Mouse (Mus musculus): ENCODE measurements around the gene Smim24. TPM values are rescaled to one million over a fixed set of nuclear protein-coding genes. Genes with fewer than 3 reads are reported as not detected.

The Smim24 gene
- polyA plus RNA-seq, 1 experiment from 2014 or later: 3.1 TPM

DNA sequence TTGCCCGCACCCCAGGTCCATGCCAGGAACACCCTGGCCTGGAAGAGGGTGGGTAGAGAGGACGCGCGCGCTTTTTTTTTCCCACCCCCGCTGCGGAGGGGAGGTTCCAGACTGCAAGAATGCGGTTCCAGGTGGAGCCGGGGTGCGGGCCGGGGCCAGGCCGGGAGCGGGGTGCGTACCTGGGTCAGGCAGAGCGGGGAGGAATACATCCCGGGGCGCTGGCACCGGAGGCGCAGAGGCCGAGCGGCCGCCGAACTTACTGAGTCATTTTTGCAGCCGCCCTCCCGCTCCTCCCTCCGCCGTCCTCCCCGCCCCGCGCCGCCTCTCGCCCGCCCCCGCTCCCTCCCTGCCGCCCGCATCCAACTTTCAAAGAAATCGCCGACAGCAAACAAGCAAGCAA is 34.0 kb downstream of the Smim24 start:
- H3K4me1 ChIP-seq: peaks cover 45% of the 10 kb centered on the region
- peak overlapping the region; percentile 76 for H3K4me2 ChIP-seq
- ATAC-seq (ENCODE audit: insufficient number of reproducible peaks, insufficient read depth, low FRiP score, low TSS enrichment, low read depth): no peak
- peak overlapping the region; percentile 68 for H3K4me3 ChIP-seq
- peak overlapping the region; percentile 85 for H3K9ac ChIP-seq
- H3K27ac ChIP-seq: peak overlapping the region; percentile 22; the same call in 1 of the 2 replicates
- no peaks in the 10 kb centered on the region for H3K36me3 ChIP-seq
- H3K9me3 ChIP-seq: no peaks in the 10 kb centered on the region
- 2% methylated on average over 36 of the region's 38 CpGs for WGBS
- H3K27me3 ChIP-seq: peaks cover 34% of the 10 kb centered on the region

- no peaks in the 10 kb centered on the region for H3K9me3 ChIP-seq
- peaks cover 45% of the 10 kb centered on the region for H3K4me1 ChIP-seq
- peak overlapping the region; percentile 76 for H3K4me2 ChIP-seq
- H3K9ac ChIP-seq: peak overlapping the region; percentile 85; the same call in 1 of the 2 replicates
- peaks cover 34% of the 10 kb centered on the region for H3K27me3 ChIP-seq
- H3K27ac ChIP-seq: no peak overlapping the region
- 26% methylated on average over 3 of the region's 3 CpGs for WGBS
- no peaks in the 10 kb centered on the region for H3K36me3 ChIP-seq
- H3K4me3 ChIP-seq: peak overlapping the region; percentile 68
- no peak for ATAC-seq (ENCODE audit: insufficient number of reproducible peaks, insufficient read depth, low FRiP score, low TSS enrichment, low read depth)
These were observed 34.5 kb downstream of the Smim24 start for GRCm38 (mm10) chr10:81427327-81427726.

- WGBS: 76% methylated on average over 8 of the region's 8 CpGs
- no peak overlapping the region for H3K4me3 ChIP-seq
- no peak overlapping the region for H3K9ac ChIP-seq
- H3K36me3 ChIP-seq: no peaks in the 10 kb centered on the region
- H3K4me2 ChIP-seq: no peak overlapping the region
- H3K27me3 ChIP-seq: peaks cover 34% of the 10 kb centered on the region
- ATAC-seq (ENCODE audit: insufficient number of reproducible peaks, insufficient read depth, low FRiP score, low TSS enrichment, low read depth): no peak
- H3K4me1 ChIP-seq: peaks cover 50% of the 10 kb centered on the region
- H3K9me3 ChIP-seq: no peaks in the 10 kb centered on the region
- no peak overlapping the region for H3K27ac ChIP-seq
These were observed 35.1 kb downstream of the Smim24 start for GRCm38 (mm10) chr10:81427804-81428506.

GRCm38 (mm10) chr10:81428507-81428870 is 35.6 kb downstream of the Smim24 start:
- Histone ChIP-seq H3K9me3 (no peaks in the 10 kb centered on the region), H3K36me3 (no peaks in the 10 kb centered on the region), H3K9ac (no peak overlapping the region), H3K4me3 (no peak overlapping the region), H3K27me3 (peaks cover 34% of the 10 kb centered on the region), H3K4me1 (peaks cover 55% of the 10 kb centered on the region), H3K4me2 (no peak overlapping the region), H3K27ac (no peak overlapping the region)
- ATAC-seq (ENCODE audit: insufficient number of reproducible peaks, insufficient read depth, low FRiP score, low TSS enrichment, low read depth): no peak
- WGBS: 91% methylated on average over 7 of the region's 7 CpGs

GRCm38 (mm10) chr10:81429092-81429491 is 36.2 kb downstream of the Smim24 start:
- Histone ChIP-seq H3K4me3 (peak overlapping the region; percentile 74; the same call in 1 of the 2 replicates), H3K4me2 (peak overlapping the region; percentile 89), H3K36me3 (no peaks in the 10 kb centered on the region), H3K9me3 (no peaks in the 10 kb centered on the region), H3K27ac (no peak overlapping the region), H3K27me3 (peaks cover 30% of the 10 kb centered on the region), H3K4me1 (peaks cover 54% of the 10 kb centered on the region), H3K9ac (no peak overlapping the region)
- no peak for ATAC-seq (ENCODE audit: insufficient number of reproducible peaks, insufficient read depth, low FRiP score, low TSS enrichment, low read depth)
- 33% methylated on average over 2 of the region's 2 CpGs for WGBS

GRCm38 (mm10) chr10:81429605-81430061 is 36.8 kb downstream of the Smim24 start:
- peak overlapping the region; percentile 74 for H3K4me3 ChIP-seq
- ATAC-seq (ENCODE audit: insufficient number of reproducible peaks, insufficient read depth, low FRiP score, low TSS enrichment, low read depth): 0 out of 2 replicates have a peak, but pooled peaks have one; percentile 5
- H3K27me3 ChIP-seq: peaks cover 30% of the 10 kb centered on the region
- H3K9ac ChIP-seq: peak overlapping the region; percentile 83
- no peaks in the 10 kb centered on the region for H3K9me3 ChIP-seq
- no peaks in the 10 kb centered on the region for H3K36me3 ChIP-seq
- WGBS: under 1% methylated on average over 20 of the region's 20 CpGs
- peak overlapping the region; percentile 89 for H3K27ac ChIP-seq
- H3K4me1 ChIP-seq: peaks cover 53% of the 10 kb centered on the region
- H3K4me2 ChIP-seq: peak overlapping the region; percentile 89

DNA sequence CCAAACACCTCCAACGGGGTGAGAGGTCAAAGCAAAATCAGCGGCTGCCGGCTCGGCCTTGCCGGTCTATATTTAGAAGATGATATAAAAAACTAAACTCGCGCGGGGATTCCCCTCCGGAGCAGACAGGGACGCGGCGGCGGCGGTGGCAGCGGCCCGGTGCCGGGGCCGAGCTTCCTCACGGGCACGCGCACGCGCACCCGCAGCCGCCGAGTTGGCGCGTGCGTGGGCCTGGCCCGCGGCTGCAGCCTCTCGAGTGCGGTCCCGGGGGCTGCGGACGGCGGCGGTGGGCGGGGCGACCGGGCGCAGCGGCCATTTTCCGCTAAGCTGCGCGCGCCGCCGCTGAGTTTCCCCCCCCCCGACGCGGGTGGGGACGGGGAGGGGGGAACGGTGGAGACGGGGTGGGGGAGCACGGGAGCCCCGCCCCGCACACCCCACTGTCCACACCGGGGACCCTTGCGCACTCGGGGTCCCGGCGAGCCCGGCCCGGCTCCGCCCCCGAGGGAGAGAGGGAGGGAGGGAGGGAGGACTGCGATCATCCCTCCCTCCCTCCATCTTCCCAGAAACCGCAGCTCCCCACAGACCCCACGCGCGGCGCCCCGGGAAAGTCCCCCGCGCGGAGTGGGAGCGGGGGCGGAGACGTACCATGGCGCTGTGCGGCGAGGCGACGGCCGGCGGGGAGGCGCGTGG is 37.4 kb downstream of the Smim24 start:
- Histone ChIP-seq H3K4me2 (peak overlapping the region; percentile 89), H3K9me3 (no peaks in the 10 kb centered on the region), H3K9ac (peak overlapping the region; percentile 83), H3K27me3 (peaks cover 24% of the 10 kb centered on the region), H3K4me3 (peak overlapping the region; percentile 74), H3K4me1 (peaks cover 49% of the 10 kb centered on the region), H3K27ac (peak overlapping the region; percentile 89), H3K36me3 (no peaks in the 10 kb centered on the region)
- no peak for ATAC-seq (ENCODE audit: insufficient number of reproducible peaks, insufficient read depth, low FRiP score, low TSS enrichment, low read depth)
- WGBS: under 1% methylated on average over 58 of the region's 89 CpGs

- ATAC-seq (ENCODE audit: insufficient number of reproducible peaks, insufficient read depth, low FRiP score, low TSS enrichment, low read depth): no peak
- H3K36me3 ChIP-seq: no peaks in the 10 kb centered on the region
- peak overlapping the region; percentile 74 for H3K4me3 ChIP-seq
- peak overlapping the region; percentile 89 for H3K27ac ChIP-seq
- no peaks in the 10 kb centered on the region for H3K9me3 ChIP-seq
- WGBS: 1% methylated on average over 60 of the region's 70 CpGs
- peaks cover 20% of the 10 kb centered on the region for H3K27me3 ChIP-seq
- peak overlapping the region; percentile 89 for H3K4me2 ChIP-seq
- peaks cover 44% of the 10 kb centered on the region for H3K4me1 ChIP-seq
- H3K9ac ChIP-seq: peak overlapping the region; percentile 83
These were observed 38.1 kb downstream of the Smim24 start for GRCm38 (mm10) chr10:81430831-81431525.

DNA sequence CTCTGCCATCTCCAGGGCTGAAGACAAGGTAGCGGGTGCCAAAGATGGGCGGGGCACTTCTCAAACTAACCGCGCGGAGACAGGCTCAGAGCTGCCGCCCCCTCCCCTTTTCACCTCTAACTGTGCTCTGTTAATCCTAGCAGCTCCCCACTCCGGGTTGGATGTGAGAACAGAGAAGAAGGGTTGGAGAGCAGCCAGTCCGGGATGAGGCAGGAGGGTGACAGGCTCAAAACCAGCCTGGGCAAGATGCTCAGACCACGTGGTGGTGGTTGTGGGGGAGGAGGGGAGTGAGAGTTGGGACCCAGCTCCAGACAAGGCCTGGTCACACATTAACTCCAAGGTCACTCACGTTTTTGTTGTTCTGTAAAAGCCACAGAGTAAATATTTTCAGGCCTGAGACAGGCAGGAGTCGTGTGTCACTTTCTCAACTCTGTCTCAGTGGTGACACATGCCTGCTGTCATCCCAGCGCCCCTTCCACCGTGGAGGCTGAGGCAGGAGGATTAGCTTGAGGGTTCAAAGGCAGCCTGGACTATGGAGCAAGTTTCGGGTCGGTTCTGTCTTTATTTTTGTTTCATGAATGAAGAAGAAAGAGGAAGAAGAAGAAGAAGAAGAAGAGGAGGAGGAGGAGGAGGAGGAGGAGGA is 38.8 kb downstream of the Smim24 start:
- Histone ChIP-seq H3K4me1 (peaks cover 44% of the 10 kb centered on the region), H3K4me3 (peak overlapping the region; percentile 74), H3K9me3 (no peaks in the 10 kb centered on the region), H3K9ac (no peak overlapping the region), H3K36me3 (no peaks in the 10 kb centered on the region), H3K27ac (no peak overlapping the region), H3K27me3 (peaks cover 20% of the 10 kb centered on the region), H3K4me2 (peak overlapping the region; percentile 89)
- 15% methylated on average over 15 of the region's 15 CpGs for WGBS
- no peak for ATAC-seq (ENCODE audit: insufficient number of reproducible peaks, insufficient read depth, low FRiP score, low TSS enrichment, low read depth)

- Histone ChIP-seq H3K4me1 (peaks cover 41% of the 10 kb centered on the region), H3K9me3 (no peaks in the 10 kb centered on the region), H3K4me2 (peak overlapping the region; percentile 58), H3K27ac (no peak overlapping the region), H3K4me3 (peak overlapping the region; percentile 27; the same call in 1 of the 2 replicates), H3K36me3 (no peaks in the 10 kb centered on the region), H3K9ac (no peak overlapping the region), H3K27me3 (peaks cover 17% of the 10 kb centered on the region)
- ATAC-seq (ENCODE audit: insufficient number of reproducible peaks, insufficient read depth, low FRiP score, low TSS enrichment, low read depth): no peak
- 62% methylated on average over 21 of the region's 21 CpGs for WGBS
These were observed 39.5 kb downstream of the Smim24 start for GRCm38 (mm10) chr10:81432169-81432867.
